Mouse (Mus musculus) kidney, embryonic 16.5 days (tissue): ENCODE measurements at regions not wholly inside any gene's neighbourhood (a gene's known extent, or its start where the extent isn't known, plus 50 kb on each side); places are given as distances from the start of the nearest gene placed in this dataset.
"Not testable (repeated sequence)": the region's sequence is repeated elsewhere in the genome, so short reads cannot be mapped to it uniquely, and the experiment has no call there.

ENCODE experiments used
- ATAC-seq: fragments of 200-750 bp; cut with Nextera tagmentation; 2 replicates; pipeline ENCODE4 v1.8.0; 2017; ENCODE audit warnings: moderate TSS enrichment; ENCODE audit not compliant: low FRiP score, low TSS enrichment
- H3K27ac ChIP-seq: fragments of 300-500 bp; sonication (generic); 2 replicates; pipeline ENCODE4 v1.5.1; 2014; ENCODE audit warnings: low read length
- H3K27me3 ChIP-seq: fragments of 300-500 bp; sonication (generic); 2 replicates; pipeline ENCODE4 v1.6.1; 2014; ENCODE audit warnings: low read length, control low read depth, mixed read lengths; ENCODE audit not compliant: insufficient read depth
- H3K36me3 ChIP-seq: fragments of 300-500 bp; sonication (generic); 2 replicates; pipeline ENCODE4 v1.6.1; 2014; ENCODE audit warnings: low read length, control low read depth, mixed read lengths; ENCODE audit not compliant: insufficient read depth
- H3K4me1 ChIP-seq: fragments of 300-500 bp; sonication (generic); 2 replicates; pipeline ENCODE4 v1.6.1; 2014; ENCODE audit warnings: low read length, control low read depth, mixed read lengths; ENCODE audit not compliant: insufficient read depth
- H3K4me2 ChIP-seq: fragments of 300-500 bp; sonication (generic); replicated peaks from 2 replicates; pipeline ENCODE4 v1.6.1; 2014; ENCODE audit warnings: low read depth, low read length
- H3K4me3 ChIP-seq: fragments of 300-500 bp; sonication (generic); 2 replicates; pipeline ENCODE4 v1.5.1; 2014; ENCODE audit warnings: mild to moderate bottlenecking, low read length
- H3K9ac ChIP-seq: fragments of 300-500 bp; sonication (generic); replicated peaks from 2 replicates; pipeline ENCODE4 v1.6.1; 2014; ENCODE audit warnings: low read length
- H3K9me3 ChIP-seq: fragments of 300-500 bp; sonication (generic); 2 replicates; pipeline ENCODE4 v1.6.1; 2016; ENCODE audit warnings: low read length, control low read depth
- WGBS: fragments of 180-500 bp; shearing (Covaris S2); extraction: QIAGEN DNeasy Blood & Tissue Kit; methylation state at CpG from one replicate; pipeline ENCODE4 v1.1.7; 2014; 5-methylcytosine and 5-hydroxymethylcytosine counted together

DNA sequence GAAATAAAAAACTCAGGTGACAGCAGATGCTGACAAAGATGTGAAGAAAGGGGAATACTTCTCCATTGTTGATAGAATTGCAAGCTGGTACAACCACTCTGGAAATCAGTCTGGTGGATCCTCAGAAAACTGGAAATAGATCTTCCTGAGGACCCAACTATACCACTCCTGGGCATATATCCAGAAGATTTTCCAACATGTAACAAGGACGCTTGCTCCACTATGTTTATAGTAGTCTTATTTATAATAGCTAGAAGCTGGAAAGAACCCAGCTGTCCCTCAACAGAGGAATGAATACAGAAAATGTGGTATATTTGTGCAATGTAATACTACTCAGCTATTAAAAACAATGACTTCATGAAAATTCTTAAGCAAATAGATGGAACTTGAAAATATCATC is 1624.6 kb downstream of the Efna5 start:
- H3K27me3 ChIP-seq, H3K9me3 ChIP-seq, H3K4me1 ChIP-seq, H3K36me3 ChIP-seq, ATAC-seq, H3K27ac ChIP-seq, H3K4me3 ChIP-seq, H3K4me2 ChIP-seq, H3K9ac ChIP-seq: not testable (repeated sequence)
- 62% methylated on average over 1 of the region's 1 CpGs for WGBS

DNA sequence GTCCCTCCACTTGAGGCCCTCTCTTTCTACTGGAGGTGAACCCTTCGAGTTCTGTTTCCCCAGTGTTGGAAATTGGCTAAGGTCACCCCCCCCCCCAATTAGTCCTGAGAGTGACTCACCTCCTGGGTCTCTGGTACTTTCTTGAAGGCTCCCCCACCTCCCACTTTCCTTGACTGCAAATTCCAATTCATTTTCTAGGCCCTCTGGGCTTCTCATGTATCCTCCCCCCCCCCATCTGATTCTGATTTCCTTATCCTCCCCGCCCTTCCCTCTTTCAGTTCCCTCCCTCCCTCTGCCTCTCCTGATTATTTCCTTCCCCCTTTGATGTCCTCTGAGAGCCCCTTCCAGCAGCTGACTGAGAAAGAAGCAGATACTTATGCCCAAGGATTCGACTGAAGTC is 1632.7 kb downstream of the Efna5 start:
- no peaks in the 10 kb centered on the region for H3K36me3 ChIP-seq
- no peak overlapping the region for H3K9ac ChIP-seq
- H3K4me3 ChIP-seq, result no peak overlapping the region
- no peak overlapping the region for H3K27ac ChIP-seq
- WGBS, result 57% methylated on average over 3 of the region's 3 CpGs
- no peaks in the 10 kb centered on the region for H3K27me3 ChIP-seq
- no peak overlapping the region for H3K4me2 ChIP-seq
- ATAC-seq, result no peak
- no peaks in the 10 kb centered on the region for H3K9me3 ChIP-seq
- no peaks in the 10 kb centered on the region for H3K4me1 ChIP-seq

DNA sequence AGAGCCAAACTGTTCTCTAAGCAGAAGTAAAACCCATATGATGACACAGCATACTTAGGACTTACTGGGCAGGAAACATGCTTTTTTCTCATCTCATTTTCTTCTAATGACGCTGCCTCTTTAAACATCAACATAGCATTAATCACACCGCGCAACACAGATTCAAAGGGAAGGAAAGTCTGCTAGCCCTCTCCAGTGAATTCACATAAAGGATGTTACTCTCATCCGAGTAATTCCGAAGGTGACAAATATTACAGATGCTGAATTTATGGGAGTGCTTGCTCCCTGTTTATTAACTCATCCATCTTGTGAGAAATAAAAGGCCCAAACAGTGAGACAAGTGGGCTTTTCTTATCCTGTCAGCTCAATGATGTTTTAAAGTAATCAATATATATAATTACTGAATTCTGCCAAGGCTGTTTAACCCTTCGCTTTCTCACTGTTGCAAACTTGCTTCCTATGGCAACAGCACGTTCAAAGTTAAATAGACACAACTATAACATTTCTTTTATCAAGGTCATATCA is 1663.9 kb downstream of the Efna5 start:
- Histone ChIP-seq H3K27me3 (no peaks in the 10 kb centered on the region), H3K36me3 (no peaks in the 10 kb centered on the region), H3K9ac (no peak overlapping the region), H3K9me3 (no peaks in the 10 kb centered on the region), H3K4me3 (no peak overlapping the region), H3K4me1 (no peaks in the 10 kb centered on the region), H3K27ac (no peak overlapping the region), H3K4me2 (no peak overlapping the region)
- no peak for ATAC-seq
- 64% methylated on average over 7 of the region's 7 CpGs for WGBS

DNA sequence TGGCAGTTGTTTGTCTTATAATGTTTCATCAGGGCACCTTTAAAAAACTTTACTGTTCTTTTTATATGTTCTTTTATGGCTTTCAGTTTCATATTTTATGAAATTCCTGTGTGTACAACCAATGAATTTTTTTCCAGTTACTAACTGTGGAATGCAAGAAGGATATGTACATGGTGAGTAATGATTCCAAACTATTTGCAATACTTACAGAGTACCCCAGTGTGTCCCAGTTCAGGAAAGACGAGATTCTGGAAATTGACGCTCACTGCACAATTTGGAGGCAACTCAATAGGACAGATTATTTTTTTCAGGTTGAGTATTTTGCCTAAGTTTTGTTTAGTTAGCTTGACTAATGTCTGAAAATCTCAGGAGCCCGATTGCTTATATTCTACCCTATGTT is 1676.8 kb downstream of the Efna5 start:
- WGBS, result 92% methylated on average over 3 of the region's 3 CpGs
- Histone ChIP-seq H3K36me3 (no peaks in the 10 kb centered on the region), H3K4me3 (no peak overlapping the region), H3K27me3 (no peaks in the 10 kb centered on the region), H3K4me2 (no peak overlapping the region), H3K27ac (no peak overlapping the region), H3K4me1 (no peaks in the 10 kb centered on the region), H3K9me3 (no peaks in the 10 kb centered on the region), H3K9ac (no peak overlapping the region)
- no peak for ATAC-seq

DNA sequence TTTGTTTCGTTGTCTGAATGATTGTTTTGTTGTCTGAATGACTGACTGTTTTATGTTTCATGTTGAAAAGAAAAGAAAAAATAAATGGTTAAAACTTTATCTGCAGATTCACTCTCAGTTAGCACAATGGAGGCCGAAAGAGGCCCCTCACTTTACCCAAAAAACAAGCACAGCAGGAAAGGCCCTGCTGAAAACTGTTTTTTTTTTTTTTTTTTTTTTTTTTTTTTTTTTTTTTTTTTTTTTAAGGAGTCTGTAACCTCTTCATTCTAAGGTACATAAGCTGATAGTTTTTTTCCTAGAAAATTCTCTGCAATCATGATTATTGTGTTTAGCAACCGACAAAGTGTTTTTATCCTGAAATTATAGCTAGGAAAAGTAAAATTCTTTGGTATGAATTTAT is 1693.2 kb downstream of the Efna5 start:
- not testable (repeated sequence) for H3K36me3 ChIP-seq, H3K27me3 ChIP-seq, H3K9me3 ChIP-seq, H3K4me2 ChIP-seq, H3K9ac ChIP-seq, H3K27ac ChIP-seq, H3K4me3 ChIP-seq, ATAC-seq, H3K4me1 ChIP-seq
- 78% methylated on average over 3 of the region's 3 CpGs for WGBS

DNA sequence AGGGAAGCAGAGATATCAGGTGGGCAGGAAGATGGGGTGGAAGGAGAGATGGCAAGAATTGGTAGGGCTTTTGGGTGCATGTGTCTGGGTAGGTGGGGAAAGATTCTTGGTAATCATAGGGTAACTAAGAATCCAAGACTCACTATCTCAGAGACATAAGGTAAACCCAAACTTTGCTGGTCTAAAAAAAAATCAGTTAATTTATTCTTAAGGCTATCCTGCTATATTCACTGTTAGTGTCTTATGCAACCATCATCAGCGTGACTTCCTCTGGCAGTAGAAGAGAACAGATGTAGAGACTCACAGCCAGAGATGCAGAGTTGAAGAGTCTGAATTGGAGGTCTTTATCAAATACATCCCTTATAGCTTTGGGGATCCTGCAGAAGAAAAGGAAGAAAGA is 1704.5 kb downstream of the Efna5 start:
- no peak overlapping the region for H3K4me3 ChIP-seq
- H3K4me1 ChIP-seq, result no peaks in the 10 kb centered on the region
- no peaks in the 10 kb centered on the region for H3K27me3 ChIP-seq
- no peaks in the 10 kb centered on the region for H3K36me3 ChIP-seq
- no peaks in the 10 kb centered on the region for H3K9me3 ChIP-seq
- H3K4me2 ChIP-seq, result no peak overlapping the region
- H3K27ac ChIP-seq, result no peak overlapping the region
- 83% methylated on average over 1 of the region's 1 CpGs for WGBS
- ATAC-seq, result no peak
- H3K9ac ChIP-seq, result no peak overlapping the region

DNA sequence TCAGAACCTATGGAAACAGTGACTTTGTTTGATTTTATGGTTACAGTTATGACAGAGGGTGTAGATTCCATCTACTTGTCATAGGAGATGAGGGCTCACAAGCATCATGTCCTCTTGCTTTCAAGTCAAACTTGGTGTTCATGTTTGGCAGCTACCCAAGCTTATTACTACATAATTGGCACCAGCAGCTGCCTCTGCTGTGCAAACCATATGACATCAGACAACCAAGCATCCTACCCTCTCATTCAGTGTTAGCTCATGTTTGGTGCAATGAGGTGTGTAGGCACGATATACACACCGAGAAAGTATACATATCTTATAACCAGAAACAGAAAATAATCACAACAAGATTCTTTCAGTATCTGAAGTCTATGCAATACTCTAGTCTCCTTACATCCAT is 1721.7 kb downstream of the Efna5 start:
- Histone ChIP-seq H3K4me1 (no peaks in the 10 kb centered on the region), H3K27ac (no peak overlapping the region), H3K4me2 (no peak overlapping the region), H3K9me3 (no peaks in the 10 kb centered on the region), H3K27me3 (no peaks in the 10 kb centered on the region), H3K9ac (no peak overlapping the region), H3K4me3 (no peak overlapping the region), H3K36me3 (no peaks in the 10 kb centered on the region)
- ATAC-seq, result no peak
- WGBS, result 92% methylated on average over 2 of the region's 2 CpGs

DNA sequence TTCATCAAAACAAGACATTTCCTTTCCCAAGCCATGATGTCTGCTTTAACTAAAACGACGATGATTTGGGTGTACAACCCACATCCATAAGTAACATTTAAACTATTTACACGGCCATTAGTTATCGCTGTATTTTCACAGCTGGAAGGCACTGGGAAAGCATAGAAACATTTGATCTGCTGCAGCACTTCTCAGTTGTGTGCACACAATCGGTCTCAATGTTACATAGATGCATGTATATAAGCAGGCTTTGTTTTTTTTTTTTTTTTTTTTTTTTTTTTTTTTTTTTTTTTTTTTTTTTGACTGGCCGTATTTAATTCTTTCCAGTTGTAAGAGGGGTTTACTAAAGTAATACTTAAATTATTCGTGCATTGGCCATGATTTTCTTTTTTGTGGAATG is 1744.1 kb downstream of the Efna5 start:
- no peak overlapping the region for H3K4me3 ChIP-seq
- H3K4me2 ChIP-seq, result no peak overlapping the region
- H3K9me3 ChIP-seq, result no peaks in the 10 kb centered on the region
- no peaks in the 10 kb centered on the region for H3K36me3 ChIP-seq
- no peak overlapping the region for H3K27ac ChIP-seq
- no peak for ATAC-seq
- 49% methylated on average over 7 of the region's 7 CpGs for WGBS
- no peaks in the 10 kb centered on the region for H3K4me1 ChIP-seq
- H3K9ac ChIP-seq, result no peak overlapping the region
- no peaks in the 10 kb centered on the region for H3K27me3 ChIP-seq

DNA sequence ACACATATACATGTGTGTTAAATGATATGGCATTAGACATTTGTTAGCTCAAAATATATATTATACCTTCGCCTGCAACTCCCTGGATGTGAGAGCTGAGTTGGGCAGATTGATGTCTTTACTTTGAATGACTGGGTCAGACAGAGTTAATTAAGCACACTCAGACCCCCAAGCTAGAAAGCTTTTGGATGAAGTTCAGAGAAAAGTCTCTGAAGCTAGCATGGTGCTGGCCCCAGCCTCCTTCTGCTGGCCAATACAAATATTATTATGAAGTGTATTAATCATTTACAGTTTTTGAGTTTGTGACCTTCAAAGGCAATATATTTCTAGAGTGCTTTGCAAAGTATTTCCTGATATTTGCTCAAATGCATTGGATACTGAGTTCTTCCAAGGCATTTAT is 1753.3 kb downstream of the Efna5 start:
- Histone ChIP-seq H3K9ac (no peak overlapping the region), H3K4me2 (no peak overlapping the region), H3K9me3 (no peaks in the 10 kb centered on the region), H3K4me3 (no peak overlapping the region), H3K4me1 (no peaks in the 10 kb centered on the region), H3K36me3 (no peaks in the 10 kb centered on the region), H3K27me3 (no peaks in the 10 kb centered on the region), H3K27ac (no peak overlapping the region)
- ATAC-seq, result peak; percentile 75; the same call in 1 of the 2 replicates
- 36% methylated on average over 1 of the region's 1 CpGs for WGBS

DNA sequence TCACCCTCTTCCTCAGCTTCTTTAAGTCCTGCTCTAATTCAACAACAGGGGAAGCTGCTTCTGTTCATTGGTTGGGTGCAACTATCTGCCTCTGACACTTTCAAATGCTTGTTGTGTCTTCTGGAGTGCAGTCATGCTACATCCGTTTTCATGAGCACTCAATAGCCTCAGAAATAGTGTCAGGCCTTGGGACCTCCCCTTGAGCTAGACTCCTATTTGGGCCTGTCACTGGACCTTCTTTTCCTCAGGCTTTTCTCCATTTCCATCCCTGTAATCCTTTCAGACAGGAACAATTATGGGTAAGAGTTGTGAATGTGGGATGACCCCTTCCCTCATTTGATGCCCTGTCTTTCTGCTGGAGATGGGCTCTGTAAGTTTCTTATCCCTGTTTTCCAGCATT is 1774.8 kb downstream of the Efna5 start:
- H3K4me1 ChIP-seq, result no peaks in the 10 kb centered on the region
- no peaks in the 10 kb centered on the region for H3K36me3 ChIP-seq
- no peaks in the 10 kb centered on the region for H3K27me3 ChIP-seq
- no peak overlapping the region for H3K4me2 ChIP-seq
- no peak overlapping the region for H3K4me3 ChIP-seq
- 92% methylated on average over 1 of the region's 1 CpGs for WGBS
- H3K27ac ChIP-seq, result no peak overlapping the region
- no peaks in the 10 kb centered on the region for H3K9me3 ChIP-seq
- H3K9ac ChIP-seq, result no peak overlapping the region
- ATAC-seq, result no peak

DNA sequence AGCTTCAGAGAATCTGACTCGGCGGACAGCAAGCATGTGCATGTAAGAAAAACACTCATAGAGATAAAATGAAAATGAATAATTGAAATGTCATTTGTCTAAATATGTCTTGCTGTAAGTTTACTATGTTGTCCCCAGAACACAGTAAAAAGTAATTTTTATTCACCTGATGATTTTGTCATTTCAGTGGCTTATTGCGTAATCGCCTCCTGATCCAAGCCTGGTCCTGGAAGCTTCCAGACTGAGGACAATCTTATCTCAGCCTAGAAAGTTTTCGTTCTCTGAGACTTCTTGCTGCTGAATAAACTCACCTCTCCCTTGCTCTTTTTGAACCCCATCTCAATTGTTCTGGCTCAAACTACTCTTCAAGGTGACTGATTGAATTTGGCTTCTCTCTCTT is 1820.7 kb downstream of the Efna5 start:
- WGBS, result 86% methylated on average over 5 of the region's 5 CpGs
- no peak for ATAC-seq
- Histone ChIP-seq H3K4me2 (no peak overlapping the region), H3K27me3 (no peaks in the 10 kb centered on the region), H3K9me3 (no peaks in the 10 kb centered on the region), H3K27ac (no peak overlapping the region), H3K36me3 (no peaks in the 10 kb centered on the region), H3K4me1 (no peaks in the 10 kb centered on the region), H3K9ac (no peak overlapping the region), H3K4me3 (no peak overlapping the region)
